Mouse (Mus musculus) naive thymus-derived CD4-positive, alpha-beta T cell, adult 2 months (primary cell): ENCODE data around the gene Il27ra.
"Not testable (repeated sequence)": the region's sequence is repeated elsewhere in the genome, so short reads cannot be mapped to it uniquely, and the experiment has no call there.

ENCODE experiments used
- DNase-seq: peaks from one replicate; pipeline ENCODE4 v3.0.0-alpha.2; 2011; ENCODE audit warnings: low read depth

Il27ra gene

DNA sequence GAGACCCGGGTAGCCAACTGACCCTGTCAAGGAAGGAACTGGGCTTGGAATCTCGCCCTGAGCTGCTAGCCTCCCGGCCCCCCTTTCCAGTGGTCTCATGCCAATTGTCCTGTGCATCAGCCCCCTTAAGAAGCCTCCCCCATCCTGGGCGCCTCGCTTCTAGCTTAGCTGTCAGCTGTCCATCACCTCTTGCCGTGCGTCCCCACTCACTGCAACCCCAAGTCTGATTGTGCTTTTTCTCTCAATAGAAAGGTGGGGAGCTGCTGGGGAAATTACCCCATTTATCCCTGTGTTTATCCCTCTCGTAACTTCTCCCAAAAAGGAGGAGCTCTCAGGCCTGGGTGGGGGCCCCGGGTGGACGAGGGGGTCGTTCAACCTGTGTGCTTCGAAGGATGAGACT is 46.4 kb downstream of the Il27ra start:
- no peak for DNase-seq

DNA sequence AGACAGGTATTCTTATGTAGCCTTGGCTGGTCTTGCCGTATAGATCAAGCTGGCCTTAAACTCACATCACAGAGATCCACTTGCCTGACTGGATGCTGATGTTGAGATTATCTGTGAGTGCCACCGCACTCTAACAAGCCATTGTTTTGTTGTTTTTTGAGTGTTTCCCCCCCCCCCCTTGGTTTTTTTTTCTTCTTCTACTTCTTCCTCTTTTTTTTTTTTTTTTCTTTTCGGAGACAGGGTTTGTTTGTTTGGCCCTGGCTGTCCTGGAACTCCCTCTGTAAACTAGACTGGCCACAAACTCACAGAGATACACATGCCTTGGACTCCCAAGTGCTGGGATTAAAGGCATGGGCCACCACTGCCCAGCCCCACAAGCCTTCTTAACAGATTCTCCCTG is 48.4 kb downstream of the Il27ra start:
- no peak for DNase-seq

DNA sequence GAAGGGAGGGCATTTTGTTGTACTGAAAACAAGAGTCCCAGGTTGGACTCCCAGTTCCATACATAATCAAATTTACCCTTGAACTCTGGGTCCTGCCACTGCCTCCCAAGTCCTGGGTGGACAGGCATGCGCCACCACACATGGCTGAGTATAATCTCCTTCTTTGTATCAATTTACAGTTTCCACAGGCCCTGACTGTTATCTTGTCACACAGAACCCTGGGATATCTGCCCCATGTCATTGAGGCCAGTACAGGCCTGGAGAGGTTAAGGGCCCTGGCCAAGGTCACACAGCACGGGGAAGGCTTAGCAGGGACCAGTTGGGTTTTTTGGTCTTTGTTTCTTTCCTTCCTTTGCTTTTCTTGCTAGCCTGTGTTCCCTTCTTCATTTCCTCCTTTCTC is 49.9 kb downstream of the Il27ra start:
- no peak for DNase-seq

DNA sequence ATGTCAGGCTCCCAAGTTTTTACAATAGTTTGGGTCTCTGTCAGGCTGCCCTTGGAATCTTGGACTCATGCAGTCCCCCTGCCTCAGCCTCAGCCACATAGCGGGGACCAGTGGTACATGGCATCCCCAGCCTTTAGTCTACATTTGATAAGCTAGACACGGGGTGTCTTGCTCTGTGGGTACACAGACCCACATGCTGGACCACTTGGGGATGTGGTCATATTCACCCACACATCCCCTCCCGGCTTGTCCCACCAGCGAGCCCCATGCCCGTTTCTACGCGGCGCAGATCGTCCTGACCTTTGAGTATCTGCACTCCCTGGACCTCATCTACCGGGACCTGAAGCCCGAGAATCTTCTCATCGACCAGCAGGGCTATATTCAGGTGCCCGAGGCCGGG is 52.2 kb downstream of the Il27ra start:
- DNase-seq, result no peak

DNA sequence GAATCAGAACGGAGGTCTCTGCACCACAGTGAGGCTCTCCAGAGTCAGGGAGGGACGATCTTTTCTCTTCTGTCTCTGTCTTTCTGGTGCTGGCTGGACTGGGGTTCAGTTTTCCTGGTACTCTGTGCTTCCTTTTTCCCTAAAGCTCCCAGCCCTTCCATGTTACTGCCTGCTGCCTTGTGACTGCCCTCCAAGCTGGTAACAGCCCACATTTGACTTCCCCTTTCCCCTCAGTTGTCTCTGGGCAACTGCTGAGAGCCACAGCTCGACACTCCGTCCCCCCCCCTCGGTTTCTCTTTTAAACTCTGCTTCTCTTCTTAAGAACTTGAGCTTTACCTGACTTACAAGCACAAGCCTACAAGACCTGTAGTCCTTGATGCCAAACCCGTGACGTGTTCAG is 53.1 kb downstream of the Il27ra start:
- no peak for DNase-seq

DNA sequence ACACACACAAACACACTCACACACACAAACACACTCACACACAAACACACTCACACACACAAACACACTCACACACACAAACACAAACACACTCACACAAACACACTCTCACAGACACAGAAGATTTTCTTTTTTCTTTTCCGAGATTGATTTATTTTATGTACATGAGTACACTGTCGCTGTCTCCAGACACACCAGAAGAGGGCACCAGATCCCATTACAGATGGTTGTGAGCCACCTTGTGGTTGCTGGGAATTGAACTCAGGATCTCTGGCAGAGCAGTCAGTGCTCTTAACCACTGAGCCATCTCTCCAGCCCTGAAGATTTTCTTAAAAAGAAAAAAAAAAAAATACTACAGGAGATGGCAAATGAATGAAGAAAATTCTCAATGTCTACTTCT is 59.2 kb downstream of the Il27ra start:
- not testable (repeated sequence) for DNase-seq

DNA sequence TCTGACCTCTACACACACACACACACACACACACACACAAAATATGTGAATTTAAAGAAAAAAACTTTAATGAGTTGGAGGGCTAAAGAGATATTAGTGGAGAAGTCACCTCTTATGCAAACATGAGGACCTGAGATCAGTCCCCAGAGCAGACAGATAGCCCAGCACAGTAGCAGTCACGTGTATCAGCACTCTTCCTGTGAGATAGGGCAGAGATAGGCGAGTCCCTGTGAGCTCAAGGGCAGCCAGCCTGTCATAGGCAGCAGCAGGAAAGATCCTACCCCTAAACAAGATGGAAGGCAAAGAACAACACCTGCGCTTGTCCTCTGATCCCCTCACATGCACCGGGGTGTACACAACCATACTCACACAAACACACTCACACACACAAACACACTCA is 59.9 kb downstream of the Il27ra start:
- DNase-seq, result no peak

DNA sequence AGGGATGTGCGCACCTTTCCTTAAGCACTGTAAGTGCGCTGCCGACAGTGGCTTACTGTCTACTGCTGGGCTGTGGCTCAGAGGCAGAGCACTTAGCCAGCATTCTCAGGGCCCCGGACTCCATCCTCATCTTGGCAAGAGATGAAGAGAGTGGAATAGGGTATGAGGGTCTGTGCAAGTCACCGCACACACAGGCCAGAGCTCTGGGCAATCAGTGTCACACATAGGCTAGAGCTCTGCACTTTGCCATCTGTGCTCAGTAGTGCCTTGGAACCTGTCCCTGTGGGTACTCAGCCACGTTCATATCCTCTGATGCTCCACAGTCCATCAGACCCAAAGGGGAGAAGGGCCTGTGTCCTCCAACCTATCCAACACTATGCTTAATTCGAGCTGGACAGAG is 60.9 kb downstream of the Il27ra start:
- no peak for DNase-seq

DNA sequence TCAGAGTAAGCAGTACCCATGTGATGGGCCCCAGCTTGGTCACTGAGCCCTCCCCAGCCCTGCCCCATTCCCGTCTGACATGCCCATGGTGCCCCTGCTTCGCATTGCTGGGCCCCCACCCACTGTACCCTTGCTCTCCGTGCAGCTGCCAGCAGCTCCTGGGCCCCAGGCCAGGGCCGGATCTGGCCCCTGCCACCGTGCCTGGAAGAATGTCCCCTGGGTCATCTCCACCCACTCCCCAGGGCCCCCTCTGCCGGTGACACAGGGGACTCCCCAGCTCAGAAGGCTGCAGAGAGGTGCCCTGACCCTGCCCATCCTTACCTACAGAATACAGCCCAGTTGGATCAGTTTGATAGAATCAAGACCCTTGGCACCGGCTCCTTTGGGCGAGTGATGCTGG is 61.5 kb downstream of the Il27ra start:
- DNase-seq, result no peak
